In genomic region chr10:60443078-60443477, GRCm38 (mm10) we compare ENCODE assay signal across 13 mouse cellular contexts. TPM values are rescaled to one million over a fixed set of nuclear protein-coding genes. Genes with fewer than 3 reads are reported as not detected.
A peak's percentile ranks its signal among the peaks of the same experiment; 100 is the strongest.
DNase-seq lines count a peak whose midpoint lies in the region; ATAC-seq and TF ChIP-seq lines count a peak whose summit lies in the region.
"Had no signal": no experiment of that assay in that cellular context is flagged by ENCODE, and none has a peak within 500 bp of the region (broad histone marks: within the 10 kb centered on the region; RNA-seq: fewer than 3 reads in every experiment).

No protein-coding gene starts in this region.

- H3K27ac ChIP-seq in liver, postnatal 0 days (ENCODE audit: low read depth) = no peak overlapping the region
- no peak overlapping the region for H3K27ac ChIP-seq in liver, embryonic 11.5 days (ENCODE audit: low read depth, low read length)
- H3K27ac ChIP-seq in CH12.LX (ENCODE audit: insufficient read depth, low read depth) = no peak overlapping the region
- H3K27ac ChIP-seq: forebrain, embryonic 15.5 days had no signal

- H3K36me3 ChIP-seq in liver, postnatal 0 days (replicated peaks; ENCODE audit: insufficient read depth, low read length) = no peaks in the 10 kb centered on the region
- H3K36me3 ChIP-seq in liver, embryonic 11.5 days (ENCODE audit: control insufficient read depth, insufficient read depth, low read length) = no peaks in the 10 kb centered on the region
- no peaks in the 10 kb centered on the region for H3K36me3 ChIP-seq in CH12.LX (replicated peaks in 1 of 2; ENCODE audit: control insufficient read depth in 1 of 2, insufficient read depth in 1 of 2, low read length in 1 of 2)
- H3K36me3 ChIP-seq: forebrain, embryonic 15.5 days had no signal

- no peaks in the 10 kb centered on the region for H3K4me1 ChIP-seq in liver, postnatal 0 days (ENCODE audit: insufficient read depth)
- H3K4me1 ChIP-seq in liver, embryonic 11.5 days (replicated peaks; ENCODE audit: control insufficient read depth, insufficient read depth, low read length) = no peaks in the 10 kb centered on the region
- peaks cover 9% of the 10 kb centered on the region in 2 experiments; a peak in 3 of 4 replicates for H3K4me1 ChIP-seq in CH12.LX (ENCODE audit: control insufficient read depth in 1 of 2, insufficient read depth in 2 of 2)
- H3K4me1 ChIP-seq: forebrain, embryonic 15.5 days had no signal

- 0% methylated on average over 2 of the region's 2 CpGs for WGBS in liver, postnatal 0 days (ENCODE audit: insufficient replicate concordance)
- 0% methylated on average over 2 of the region's 2 CpGs for WGBS in liver, embryonic 11.5 days

- H3K27me3 ChIP-seq in liver, postnatal 0 days (ENCODE audit: insufficient read depth, low read length) = no peaks in the 10 kb centered on the region
- no peaks in the 10 kb centered on the region for H3K27me3 ChIP-seq in liver, embryonic 11.5 days (replicated peaks; ENCODE audit: control insufficient read depth, insufficient read depth, low read length)
- H3K27me3 ChIP-seq in CH12.LX (replicated peaks) = peaks cover 30% of the 10 kb centered on the region
- H3K27me3 ChIP-seq: forebrain, embryonic 15.5 days had no signal

- no peak for TF ChIP-seq POLR2A in CH12.LX (IDR thresholded peaks at IDR 0.05; ENCODE audit: low read depth, low read length)

- dilution Hi-C loops in CH12.LX (cut with MboI; ENCODE audit: extremely low pct_ligation_motif_present, extremely low pct_unique_long_range_greater_than_20kb, low sequenced_read_pairs) = no loop called here

- no peaks in the 10 kb centered on the region for H3K79me2 ChIP-seq in CH12.LX (replicated peaks; ENCODE audit: control insufficient read depth, extremely low read depth, insufficient read depth, poor library complexity, severe bottlenecking)

- peak; percentile 47 for TF ChIP-seq CTCF in liver, postnatal 0 days (IDR thresholded peaks at IDR 0.05; ENCODE audit: low read depth)
- TF ChIP-seq CTCF in CH12.LX (conservative IDR thresholded peaks at IDR 0.05 in 1 of 2, IDR thresholded peaks at IDR 0.05 in 1 of 2; ENCODE audit: low read depth in 2 of 2, low read length in 2 of 2) = peak; percentile 58 to 73

- no peak overlapping the region for H3K9ac ChIP-seq in liver, postnatal 0 days (replicated peaks)
- H3K9ac ChIP-seq in liver, embryonic 11.5 days (ENCODE audit: low read depth, low read length) = no peak overlapping the region
- no peak overlapping the region for H3K9ac ChIP-seq in CH12.LX (ENCODE audit: insufficient read depth, low read depth)
- H3K9ac ChIP-seq: forebrain, embryonic 15.5 days had no signal

- TF ChIP-seq RAD21 in CH12.LX (IDR thresholded peaks at IDR 0.05; ENCODE audit: low read depth, low read length) = peak; percentile 76

- ATAC-seq in CD4-positive, CD25-positive, alpha-beta regulatory T cell, adult 4 months = no peak
- ATAC-seq in liver, postnatal 0 days = no peak
- no peak for ATAC-seq in liver, embryonic 11.5 days (replicated peaks; ENCODE audit: low FRiP score)
- ATAC-seq: forebrain, embryonic 15.5 days; inflammation-experienced regulatory T-cells, adult 6 months had no signal

- no peak for TF ChIP-seq EP300 in liver, postnatal 0 days (IDR thresholded peaks at IDR 0.05; ENCODE audit: low read depth)
- no peak for TF ChIP-seq EP300 in CH12.LX (IDR thresholded peaks at IDR 0.05; ENCODE audit: low read length)

- DNase-seq in CD4-positive, CD25-positive, alpha-beta regulatory T cell, adult 2 months (ENCODE audit: low read depth, low spot score) = peak; percentile 69
- DNase-seq in liver, postnatal 0 days = no peak
- no peak for DNase-seq in liver, embryonic 11.5 days (ENCODE audit: low spot score)
- peak; percentile 46 for DNase-seq in CH12.LX (ENCODE audit: extremely low read depth)
- DNase-seq in c-Kit-negative CD71-positive TER-119-positive erythroid progenitor cells, embryonic 14.5 days (ENCODE audit: low read depth, low spot score) = peak; percentile 17
- DNase-seq in right cerebral cortex, postnatal 10 days (ENCODE audit: low spot score in 2 of 2) = no peak
- DNase-seq in cerebellum, adult 9-10 months = no peak
- DNase-seq: cerebellum, adult 11 months; gastrocnemius, postnatal 36 days had no signal

- no peak overlapping the region for H3K4me3 ChIP-seq in liver, postnatal 0 days (ENCODE audit: low read depth, low read length)
- no peak overlapping the region for H3K4me3 ChIP-seq in liver, embryonic 11.5 days (ENCODE audit: low read depth, low read length)
- H3K4me3 ChIP-seq in CH12.LX (replicated peaks in 1 of 3; ENCODE audit: low read depth in 2 of 3, low read length in 2 of 3, poor library complexity in 1 of 3) = no peak overlapping the region
- H3K4me3 ChIP-seq: forebrain, embryonic 15.5 days had no signal

- no peaks in the 10 kb centered on the region for H3K9me3 ChIP-seq in liver, postnatal 0 days (ENCODE audit: low read length)
- no peaks in the 10 kb centered on the region for H3K9me3 ChIP-seq in liver, embryonic 11.5 days (ENCODE audit: control insufficient read depth, low read length)
- peaks cover 10% of the 10 kb centered on the region for H3K9me3 ChIP-seq in CH12.LX (replicated peaks; ENCODE audit: low read length)
- H3K9me3 ChIP-seq: forebrain, embryonic 15.5 days had no signal

- H3K4me2 ChIP-seq in liver, postnatal 0 days (ENCODE audit: low read depth, low read length) = no peak overlapping the region
- H3K4me2 ChIP-seq in liver, embryonic 11.5 days = no peak overlapping the region
- no peak overlapping the region for H3K4me2 ChIP-seq in CH12.LX (ENCODE audit: insufficient read depth, low read depth, poor library complexity, severe bottlenecking)
- H3K4me2 ChIP-seq: forebrain, embryonic 15.5 days had no signal

- in situ Hi-C loops in CH12.LX (cut with MboI; ENCODE audit: low pct_ligation_motif_present, low pct_unique_long_range_greater_than_20kb, low sequenced_read_pairs) = no loop called here

TF ChIP-seq in CH12.LX, 34 proteins besides CTCF, POLR2A, EP300 and RAD21:
- TF ChIP-seq SMC3 (IDR thresholded peaks at IDR 0.05; ENCODE audit: low read depth, low read length) (peak; percentile 71), NRF1 (IDR thresholded peaks at IDR 0.05; ENCODE audit: low read depth, low read length) (no peak)

RNA-seq across cellular contexts. Expression of gene Gm17455, which starts 43.6 kb away (rescaled TPM):
- 1 to 10 TPM; 1.5 to 3.7 TPM for polyA plus RNA-seq in CD4-positive, CD25-positive, alpha-beta regulatory T cell, adult 4 months (2017; shearing (Covaris generic))
- polyA plus RNA-seq in liver, postnatal 0 days (2015; fragmentation: Nextera tagmentation; extraction: Ambion mirVana) = not detected in 2 replicates
- 0.44 TPM in 2 replicates for polyA plus RNA-seq in liver, embryonic 11.5 days (2014; fragmentation: Nextera tagmentation; extraction: Ambion mirVana)
- not detected in 2 replicates for total RNA-seq in CH12.LX (2012; rRNA removed)
- not detected in 2 replicates for total RNA-seq in CH12.LX (2014; rRNA removed)
- not detected in 2 replicates for polyA plus RNA-seq in CH12.LX (2012; ENCODE audit: insufficient read length, low read depth)
- total RNA-seq: gastrocnemius, postnatal 36 days; left cerebral cortex, postnatal 36 days had no signal

Comparison
In these comparisons a context has a peak if more than half of its experiments do, and no peak if none do; other contexts are left out.
1. DNase-seq: peak in CD4-positive, CD25-positive, alpha-beta regulatory T cell, adult 2 months (single experiment), CH12.LX (single experiment) and c-Kit-negative CD71-positive TER-119-positive erythroid progenitor cells, embryonic 14.5 days (single experiment); none in liver, postnatal 0 days (single experiment), liver, embryonic 11.5 days (single experiment), right cerebral cortex, postnatal 10 days (0 of 2) and cerebellum, adult 9-10 months (single experiment).